In the genomic region with DNA sequence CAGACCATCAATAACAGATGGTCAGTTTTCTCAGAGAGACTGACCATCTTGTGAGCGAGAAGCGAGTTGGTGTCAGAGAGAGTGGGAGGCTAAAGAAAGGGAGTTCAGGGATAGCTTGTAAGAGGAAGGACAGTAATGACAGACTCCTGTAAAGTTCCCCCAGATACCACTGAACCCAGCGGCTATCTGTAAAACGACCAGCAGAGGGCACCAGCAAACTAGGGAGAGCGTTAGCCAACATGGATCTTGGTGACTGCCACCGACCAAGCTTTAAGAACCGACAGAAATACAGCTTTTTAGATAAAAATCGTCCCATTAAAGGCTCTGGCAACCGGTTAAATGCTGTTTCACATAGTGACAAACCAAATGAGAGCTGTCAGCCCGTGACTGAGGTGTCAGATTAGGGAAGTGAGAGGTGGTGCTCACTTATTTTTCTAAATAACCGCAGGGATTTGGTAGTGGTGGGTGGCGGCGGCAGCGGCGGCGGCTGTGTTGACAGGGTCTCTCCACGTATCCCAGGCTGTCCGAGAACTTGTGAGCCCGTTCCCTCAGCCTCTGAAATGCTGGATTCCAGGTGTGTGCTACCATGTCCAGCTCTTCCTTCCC, we compare ENCODE assay signal across 8 mouse cellular contexts. TPM values are rescaled to one million over a fixed set of nuclear protein-coding genes. Genes with fewer than 3 reads are reported as not detected.
DNase-seq lines count a peak whose midpoint lies in the region; ATAC-seq lines count a peak whose summit lies in the region.

No protein-coding gene starts in this region.

- peak overlapping the region; percentile 18; the same call in 1 of the 2 replicates for H3K4me3 ChIP-seq in embryonic facial prominence, embryonic 12.5 days
- peak overlapping the region; percentile 45 for H3K4me3 ChIP-seq in heart, embryonic 10.5 days
- peak overlapping the region; percentile 19; the same call in 1 of the 2 replicates for H3K4me3 ChIP-seq in kidney, embryonic 15.5 days (replicated peaks)

- H3K36me3 ChIP-seq in embryonic facial prominence, embryonic 12.5 days: no peaks in the 10 kb centered on the region
- H3K36me3 ChIP-seq in heart, embryonic 10.5 days: no peaks in the 10 kb centered on the region
- H3K36me3 ChIP-seq in kidney, embryonic 15.5 days: no peaks in the 10 kb centered on the region

- H3K27me3 ChIP-seq in embryonic facial prominence, embryonic 12.5 days: no peaks in the 10 kb centered on the region
- H3K27me3 ChIP-seq in heart, embryonic 10.5 days (ENCODE audit: insufficient read depth, poor library complexity, severe bottlenecking): 0 out of 2 replicates have a peak, but pooled peaks cover 5% of the 10 kb centered on the region
- H3K27me3 ChIP-seq in kidney, embryonic 15.5 days: no peaks in the 10 kb centered on the region

- H3K9me3 ChIP-seq in embryonic facial prominence, embryonic 12.5 days: no peaks in the 10 kb centered on the region
- no peaks in the 10 kb centered on the region for H3K9me3 ChIP-seq in heart, embryonic 10.5 days
- H3K9me3 ChIP-seq in kidney, embryonic 15.5 days (replicated peaks): no peaks in the 10 kb centered on the region

- H3K4me2 ChIP-seq in embryonic facial prominence, embryonic 12.5 days (replicated peaks): peak overlapping the region; percentile 41
- H3K4me2 ChIP-seq in kidney, embryonic 15.5 days: peak overlapping the region; percentile 52

- 0 out of 2 replicates have a peak overlapping the region, but pooled peaks have one; percentile 15 for H3K9ac ChIP-seq in embryonic facial prominence, embryonic 12.5 days
- 0 out of 2 replicates have a peak overlapping the region, but pooled peaks have one; percentile 21 for H3K9ac ChIP-seq in kidney, embryonic 15.5 days

- no peak for ATAC-seq in embryonic facial prominence, embryonic 12.5 days (ENCODE audit: insufficient number of reproducible peaks, insufficient read depth, low FRiP score, low TSS enrichment)
- peak; percentile 72 for ATAC-seq in kidney, embryonic 15.5 days (replicated peaks; ENCODE audit: low FRiP score)
- peak; percentile 60 for ATAC-seq in monocyte, adult 5-6 weeks (replicated peaks; ENCODE audit: insufficient number of reproducible peaks, low FRiP score, low TSS enrichment, poor library complexity, severe bottlenecking)

- DNase-seq in 3T3-L1 (ENCODE audit: low read depth, low spot score): peak; percentile 95
- DNase-seq in adrenal gland, postnatal 36 days: peak; percentile 73 to 85
- peak; percentile 89 for DNase-seq in heart, embryonic 10.5 days (ENCODE audit: low spot score)
- peak; percentile 76 for DNase-seq in liver
- DNase-seq in spleen, postnatal 36 days (ENCODE audit: low spot score in 2 of 2): peak; percentile 35 to 50

- H3K27ac ChIP-seq in embryonic facial prominence, embryonic 12.5 days: no peak overlapping the region
- peak overlapping the region; percentile 81 for H3K27ac ChIP-seq in heart, embryonic 10.5 days
- no peak overlapping the region for H3K27ac ChIP-seq in kidney, embryonic 15.5 days

- H3K4me1 ChIP-seq in embryonic facial prominence, embryonic 12.5 days: peaks cover 14% of the 10 kb centered on the region; the same call in 1 of the 2 replicates
- peaks cover 33% of the 10 kb centered on the region for H3K4me1 ChIP-seq in heart, embryonic 10.5 days
- peaks cover 26% of the 10 kb centered on the region for H3K4me1 ChIP-seq in kidney, embryonic 15.5 days

- WGBS in embryonic facial prominence, embryonic 12.5 days: 12% methylated on average over 19 of the region's 19 CpGs
- WGBS in heart, embryonic 10.5 days: 10% methylated on average over 19 of the region's 19 CpGs
- 16% methylated on average over 19 of the region's 19 CpGs for WGBS in kidney, embryonic 15.5 days

RNA-seq across cellular contexts. Expression of gene Dapl1, which starts 37.7 kb away (rescaled TPM):
- total RNA-seq in adrenal gland, postnatal 36 days (2021): not detected
- polyA plus RNA-seq in embryonic facial prominence, embryonic 12.5 days (2016; fragmentation: Nextera tagmentation; extraction: Ambion mirVana): 13.9 and 16.9 TPM in 2 replicates
- polyA plus RNA-seq in heart, embryonic 10.5 days (2016; fragmentation: Nextera tagmentation; extraction: Ambion mirVana): 0.50 TPM in 1 of 2 replicates, not detected in the other
- polyA plus RNA-seq in kidney, embryonic 15.5 days (2015; fragmentation: Nextera tagmentation; extraction: Ambion mirVana): 6.4 and 6.9 TPM in 2 replicates
- 1.6 TPM in 1 of 3 replicates, not detected in the others for total RNA-seq in monocyte, adult 5-6 weeks (2017)

Comparison
In these comparisons a context has a peak if more than half of its experiments do, and no peak if none do; other contexts are left out.
1. DNase-seq: peak in every context shown above with its lines; median percentile 95 in 3T3-L1; 89 in heart, embryonic 10.5 days; 79 in adrenal gland, postnatal 36 days; 76 in liver; 42 in spleen, postnatal 36 days.